Mouse (Mus musculus) cortical plate, adult 2 months (tissue): Measurements from ENCODE around the gene Il22ra2.

Experiments
- CTCF ChIP-seq: fragments of 200-500 bp; IDR thresholded peaks from 2 replicates; pipeline ENCODE4 v1.5.1; 2011; ENCODE audit warnings: mild to moderate bottlenecking, control low read depth, low read length; ENCODE audit not compliant: insufficient read depth; ENCODE audit errors: extremely low read depth
- POLR2A ChIP-seq: fragments of 200-500 bp; IDR thresholded peaks from 2 replicates; pipeline ENCODE4 v1.6.1; 2011; ENCODE audit warnings: mild to moderate bottlenecking, low read length, control low read depth; ENCODE audit not compliant: insufficient read depth; ENCODE audit errors: extremely low read depth

DNA sequence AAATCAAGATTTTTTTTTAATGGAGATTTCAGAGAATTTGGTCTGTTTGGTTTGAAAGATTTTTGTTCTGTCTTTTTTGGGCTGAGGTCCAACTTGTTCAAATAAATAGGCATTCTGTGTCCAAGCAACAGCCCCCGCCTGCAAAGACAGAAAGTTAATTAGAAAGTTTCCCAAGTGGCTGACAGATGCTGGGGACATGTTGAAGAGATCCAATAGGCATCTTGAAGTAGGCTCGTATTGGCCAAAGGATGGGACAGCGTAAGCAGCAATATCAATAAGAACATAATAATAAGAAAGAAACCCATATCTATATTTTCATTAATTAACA is 21.7 kb upstream of the Il22ra2 start:
- no peak for TF ChIP-seq CTCF
- TF ChIP-seq POLR2A = no peak
